Mouse (Mus musculus): ENCODE measurements at regions not wholly inside any gene's neighbourhood (a gene's known extent, or its start where the extent isn't known, plus 50 kb on each side); places are given as distances from the start of the nearest gene placed in this dataset.

GRCm38 (mm10) chr11:24464642-24465041 lies 386.8 kb downstream of the Bcl11a start:
- peaks cover 11% of the 10 kb centered on the region for H3K4me1 ChIP-seq
- H3K9me3 ChIP-seq = no peaks in the 10 kb centered on the region
- H3K27me3 ChIP-seq (replicated peaks) = no peaks in the 10 kb centered on the region
- no peak overlapping the region for H3K4me3 ChIP-seq (replicated peaks)
- no peaks in the 10 kb centered on the region for H3K36me3 ChIP-seq (replicated peaks; ENCODE audit: low read length)
- no peak for TF ChIP-seq FLI1 (IDR thresholded peaks at IDR 0.05; ENCODE audit: low read length)
- TF ChIP-seq GATA1 (IDR thresholded peaks at IDR 0.05; ENCODE audit: borderline replicate concordance, low read length) = no peak

- Histone ChIP-seq H3K4me3 (replicated peaks) (no peak overlapping the region), H3K9me3 (no peaks in the 10 kb centered on the region), H3K36me3 (replicated peaks; ENCODE audit: low read length) (no peaks in the 10 kb centered on the region), H3K27me3 (replicated peaks) (no peaks in the 10 kb centered on the region), H3K4me1 (peaks cover 11% of the 10 kb centered on the region)
- no peak for TF ChIP-seq FLI1 (IDR thresholded peaks at IDR 0.05; ENCODE audit: low read length)
- no peak for TF ChIP-seq GATA1 (IDR thresholded peaks at IDR 0.05; ENCODE audit: borderline replicate concordance, low read length)
These were observed 389.6 kb downstream of the Bcl11a start for GRCm38 (mm10) chr11:24467458-24467857.

GRCm38 (mm10) chr11:24470469-24470868 lies 392.6 kb downstream of the Bcl11a start:
- TF ChIP-seq GATA1 (IDR thresholded peaks at IDR 0.05; ENCODE audit: borderline replicate concordance, low read length) = no peak
- no peak for TF ChIP-seq FLI1 (IDR thresholded peaks at IDR 0.05; ENCODE audit: low read length)
- Histone ChIP-seq H3K4me1 (no peaks in the 10 kb centered on the region), H3K36me3 (replicated peaks; ENCODE audit: low read length) (no peaks in the 10 kb centered on the region), H3K4me3 (replicated peaks) (no peak overlapping the region), H3K9me3 (no peaks in the 10 kb centered on the region), H3K27me3 (replicated peaks) (no peaks in the 10 kb centered on the region)

- Histone ChIP-seq H3K27me3 (replicated peaks) (no peaks in the 10 kb centered on the region), H3K9me3 (no peaks in the 10 kb centered on the region), H3K36me3 (replicated peaks; ENCODE audit: low read length) (no peaks in the 10 kb centered on the region), H3K4me3 (replicated peaks) (no peak overlapping the region), H3K4me1 (peaks cover 7% of the 10 kb centered on the region)
- no peak for TF ChIP-seq GATA1 (IDR thresholded peaks at IDR 0.05; ENCODE audit: borderline replicate concordance, low read length)
- no peak for TF ChIP-seq FLI1 (IDR thresholded peaks at IDR 0.05; ENCODE audit: low read length)
These were observed 394.9 kb downstream of the Bcl11a start for GRCm38 (mm10) chr11:24472617-24473367.

GRCm38 (mm10) chr11:24473368-24474010 lies 395.6 kb downstream of the Bcl11a start:
- no peak overlapping the region for H3K4me3 ChIP-seq (replicated peaks)
- no peaks in the 10 kb centered on the region for H3K27me3 ChIP-seq (replicated peaks)
- H3K36me3 ChIP-seq (replicated peaks; ENCODE audit: low read length) = no peaks in the 10 kb centered on the region
- no peak for TF ChIP-seq GATA1 (IDR thresholded peaks at IDR 0.05; ENCODE audit: borderline replicate concordance, low read length)
- H3K4me1 ChIP-seq = peaks cover 8% of the 10 kb centered on the region
- no peaks in the 10 kb centered on the region for H3K9me3 ChIP-seq

GRCm38 (mm10) chr11:24502722-24503424 lies 425.0 kb downstream of the Bcl11a start:
- H3K9me3 ChIP-seq = no peaks in the 10 kb centered on the region
- H3K27me3 ChIP-seq (replicated peaks) = no peaks in the 10 kb centered on the region
- H3K4me3 ChIP-seq (replicated peaks) = no peak overlapping the region
- H3K4me1 ChIP-seq = no peaks in the 10 kb centered on the region
- TF ChIP-seq FLI1 (IDR thresholded peaks at IDR 0.05; ENCODE audit: low read length) (no peak), GATA1 (IDR thresholded peaks at IDR 0.05; ENCODE audit: borderline replicate concordance, low read length) (no peak)
- no peaks in the 10 kb centered on the region for H3K36me3 ChIP-seq (replicated peaks; ENCODE audit: low read length)

GRCm38 (mm10) chr11:24515568-24515967 lies 437.7 kb downstream of the Bcl11a start:
- TF ChIP-seq FLI1 (IDR thresholded peaks at IDR 0.05; ENCODE audit: low read length) (no peak), GATA1 (IDR thresholded peaks at IDR 0.05; ENCODE audit: borderline replicate concordance, low read length) (no peak)
- Histone ChIP-seq H3K9me3 (no peaks in the 10 kb centered on the region), H3K4me3 (replicated peaks) (no peak overlapping the region), H3K27me3 (replicated peaks) (no peaks in the 10 kb centered on the region), H3K4me1 (no peaks in the 10 kb centered on the region), H3K36me3 (replicated peaks; ENCODE audit: low read length) (no peaks in the 10 kb centered on the region)

GRCm38 (mm10) chr11:24535462-24535861 lies 457.6 kb downstream of the Bcl11a start:
- Histone ChIP-seq H3K4me3 (replicated peaks) (no peak overlapping the region), H3K9me3 (no peaks in the 10 kb centered on the region), H3K36me3 (replicated peaks; ENCODE audit: low read length) (no peaks in the 10 kb centered on the region), H3K4me1 (no peaks in the 10 kb centered on the region), H3K27me3 (replicated peaks) (no peaks in the 10 kb centered on the region)
- no peak for TF ChIP-seq FLI1 (IDR thresholded peaks at IDR 0.05; ENCODE audit: low read length)
- TF ChIP-seq GATA1 (IDR thresholded peaks at IDR 0.05; ENCODE audit: borderline replicate concordance, low read length) = no peak

GRCm38 (mm10) chr11:24537721-24538120 lies 459.9 kb downstream of the Bcl11a start:
- no peak overlapping the region for H3K4me3 ChIP-seq (replicated peaks)
- no peaks in the 10 kb centered on the region for H3K36me3 ChIP-seq (replicated peaks; ENCODE audit: low read length)
- no peaks in the 10 kb centered on the region for H3K27me3 ChIP-seq (replicated peaks)
- H3K4me1 ChIP-seq = no peaks in the 10 kb centered on the region
- H3K9me3 ChIP-seq = no peaks in the 10 kb centered on the region
- TF ChIP-seq GATA1 (IDR thresholded peaks at IDR 0.05; ENCODE audit: borderline replicate concordance, low read length) (no peak), FLI1 (IDR thresholded peaks at IDR 0.05; ENCODE audit: low read length) (no peak)

GRCm38 (mm10) chr11:24569655-24570054 lies 491.8 kb downstream of the Bcl11a start:
- no peaks in the 10 kb centered on the region for H3K4me1 ChIP-seq
- no peak overlapping the region for H3K4me3 ChIP-seq (replicated peaks)
- H3K27me3 ChIP-seq (replicated peaks) = no peaks in the 10 kb centered on the region
- no peaks in the 10 kb centered on the region for H3K36me3 ChIP-seq (replicated peaks; ENCODE audit: low read length)
- H3K9me3 ChIP-seq = no peaks in the 10 kb centered on the region
- TF ChIP-seq GATA1 (IDR thresholded peaks at IDR 0.05; ENCODE audit: borderline replicate concordance, low read length) (no peak), FLI1 (IDR thresholded peaks at IDR 0.05; ENCODE audit: low read length) (no peak)

Measured in megakaryocyte, embryonic 14.5 days (primary cell).